In the genomic region with DNA sequence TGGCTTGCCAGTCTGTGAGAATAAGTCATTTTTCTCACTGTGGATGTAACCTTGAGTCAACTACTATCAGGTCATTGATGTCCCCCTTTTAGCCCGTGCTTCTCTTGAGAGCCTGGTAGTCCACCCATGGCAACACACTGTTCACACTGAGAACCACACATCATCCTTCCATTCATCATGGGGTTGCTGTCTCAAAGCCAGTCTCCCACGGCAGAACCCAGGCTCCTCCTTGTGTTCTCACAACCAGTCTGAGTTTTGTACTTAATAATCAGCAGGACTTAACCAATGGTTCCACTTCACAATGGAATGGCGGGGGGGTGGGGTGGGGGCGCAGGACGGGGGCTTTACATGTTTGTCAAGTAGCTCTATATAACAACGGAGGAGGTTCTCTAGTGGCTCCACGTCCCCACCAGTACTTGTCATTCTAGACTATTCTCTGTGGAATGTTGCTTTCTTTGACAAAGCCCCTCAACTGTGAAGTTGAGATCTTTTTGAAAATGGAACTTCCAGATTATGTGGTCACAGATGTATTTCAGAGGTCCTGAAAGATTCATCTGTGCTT, we compare ENCODE assay signal across 38 mouse cellular contexts. TPM values are rescaled to one million over a fixed set of nuclear protein-coding genes. Genes with fewer than 3 reads are reported as not detected.
"Had no signal": no experiment of that assay in that cellular context is flagged by ENCODE, and none has a peak within 500 bp of the region (broad histone marks: within the 10 kb centered on the region; RNA-seq: fewer than 3 reads in every experiment).

No protein-coding gene starts in this region.

RNA-seq across cellular contexts. Expression of a gene that starts 6.9 kb away (rescaled TPM):
- total RNA-seq: left cerebral cortex, adult 2 months; left cerebral cortex, adult 8-10 months; left cerebral cortex, postnatal 10 days; left cerebral cortex, postnatal 14 days; left cerebral cortex, postnatal 25 days; left cerebral cortex, postnatal 36 days; left cerebral cortex, postnatal 4 days; liver, adult 2 months; megakaryocyte, adult 5-6 weeks; megakaryocyte-erythroid progenitor cell, adult 5-6 weeks; midbrain, postnatal 0 days; monocyte, adult 5-6 weeks had no signal
- polyA plus RNA-seq: limb, embryonic 10.5 days; limb, embryonic 11.5 days; limb, embryonic 12.5 days; limb, embryonic 13.5 days; limb, embryonic 14.5 days; limb, embryonic 15.5 days; liver, adult 2 months; liver, embryonic 11.5 days; liver, embryonic 12.5 days; liver, embryonic 13.5 days; liver, embryonic 14.5 days; liver, embryonic 15.5 days; liver, embryonic 16.5 days; lung, adult 2 months; lung, embryonic 14.5 days; lung, embryonic 15.5 days; lung, embryonic 16.5 days; macrophage; midbrain, embryonic 10.5 days; midbrain, embryonic 11.5 days; midbrain, embryonic 12.5 days; midbrain, embryonic 13.5 days; midbrain, embryonic 14.5 days; midbrain, embryonic 15.5 days; midbrain, embryonic 16.5 days; midbrain, postnatal 0 days; myocyte; neural tube, embryonic 11.5 days had no signal

RNA-seq across cellular contexts. Expression of a gene that starts 16.6 kb away (rescaled TPM):
- total RNA-seq: left cerebral cortex, adult 2 months; left cerebral cortex, postnatal 10 days; left cerebral cortex, postnatal 14 days; left cerebral cortex, postnatal 36 days; left cerebral cortex, postnatal 4 days; midbrain, postnatal 0 days had no signal
- polyA plus RNA-seq: limb, embryonic 10.5 days; limb, embryonic 11.5 days; limb, embryonic 12.5 days; limb, embryonic 13.5 days; limb, embryonic 14.5 days; limb, embryonic 15.5 days; liver, adult 2 months; liver, embryonic 11.5 days; liver, embryonic 13.5 days; liver, embryonic 16.5 days; lung, adult 2 months; lung, embryonic 14.5 days; lung, embryonic 15.5 days; lung, embryonic 16.5 days; midbrain, embryonic 10.5 days; midbrain, embryonic 11.5 days; midbrain, embryonic 12.5 days; midbrain, embryonic 13.5 days; midbrain, embryonic 14.5 days; midbrain, embryonic 15.5 days; midbrain, embryonic 16.5 days; midbrain, postnatal 0 days; myocyte; neural tube, embryonic 11.5 days had no signal
